Mouse (Mus musculus) forelimb bud, embryonic 11.5 days (tissue): ENCODE measurements around the gene Nrip2.

ENCODE experiments used
- DNase-seq: peaks from one replicate; pipeline ENCODE4 v3.0.0-alpha.2; 2012; ENCODE audit warnings: low read depth, low spot score

Gene Nrip2

DNA sequence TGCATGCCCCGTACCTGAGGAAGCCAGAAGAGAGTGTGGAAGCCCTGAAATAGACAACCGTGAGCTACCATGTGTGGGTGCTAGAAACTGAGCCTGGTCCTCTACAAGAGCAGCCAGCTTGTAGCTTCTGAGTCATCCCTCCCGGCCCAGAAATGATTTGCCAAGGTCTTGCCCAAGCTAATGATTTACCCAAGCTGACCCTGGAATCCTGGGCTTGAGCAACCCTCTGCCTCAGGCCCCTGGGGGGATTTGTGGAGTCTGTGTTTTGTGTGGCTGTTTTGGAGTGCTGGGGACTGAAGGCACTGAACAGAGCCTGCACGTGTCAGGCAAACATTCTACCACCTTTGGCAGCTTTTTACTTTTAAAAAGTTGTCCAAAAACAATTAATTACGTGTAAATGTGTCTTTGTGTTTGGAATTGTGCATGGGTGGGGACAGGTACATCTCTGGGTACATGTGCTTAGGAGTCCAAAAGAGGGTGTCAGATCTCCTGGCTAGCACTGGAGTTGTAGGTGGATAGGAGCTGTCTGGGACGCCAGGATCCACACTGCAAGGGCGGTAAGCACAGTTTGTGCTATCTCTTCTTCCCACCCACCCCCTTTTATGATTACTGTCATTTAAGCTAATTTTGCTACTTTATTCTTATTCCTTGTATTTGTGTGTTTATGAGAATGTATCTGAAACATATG, 1.4 kb upstream of the Nrip2 start:
- no peak for DNase-seq

DNA sequence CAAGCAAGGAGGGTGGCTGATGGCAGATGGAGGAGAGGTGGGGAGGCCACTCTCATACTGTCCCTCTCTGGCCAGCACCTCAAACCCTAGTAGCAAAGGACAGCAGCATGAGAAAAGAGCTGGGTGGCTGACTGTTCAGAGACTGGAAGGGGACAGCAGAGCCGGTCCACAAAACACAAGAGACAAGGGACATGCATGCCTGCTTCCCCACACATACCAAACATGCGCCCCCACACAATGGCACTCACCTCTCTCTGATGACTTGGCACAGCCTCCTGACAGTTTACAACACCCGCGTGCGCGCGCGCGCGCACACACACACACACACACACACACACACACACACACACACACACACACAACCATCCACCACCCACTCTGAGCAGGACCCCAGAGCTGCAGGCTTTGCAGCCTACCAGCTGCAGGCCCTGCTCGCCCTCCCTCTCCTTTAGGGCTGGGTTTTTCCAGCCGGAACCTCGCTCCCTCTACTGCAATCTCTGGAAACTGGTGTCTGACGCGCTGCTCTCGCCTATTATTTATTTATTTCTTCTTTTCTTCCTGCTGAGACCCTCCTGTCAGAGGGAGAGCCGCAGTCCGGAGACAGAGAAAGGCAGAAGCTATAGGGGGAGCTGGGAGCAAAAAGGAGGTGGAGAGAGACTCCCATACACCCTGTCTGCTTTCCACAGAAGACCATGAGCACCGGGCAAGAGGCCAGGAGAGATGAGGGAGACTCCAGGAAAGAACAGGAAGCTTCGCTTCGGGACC, 507 bp downstream of the Nrip2 start:
- DNase-seq: no peak

- DNase-seq: no peak
Observed at GRCm38 (mm10) chr6:128404708-128405107, 5.6 kb downstream of the Nrip2 start.

DNA sequence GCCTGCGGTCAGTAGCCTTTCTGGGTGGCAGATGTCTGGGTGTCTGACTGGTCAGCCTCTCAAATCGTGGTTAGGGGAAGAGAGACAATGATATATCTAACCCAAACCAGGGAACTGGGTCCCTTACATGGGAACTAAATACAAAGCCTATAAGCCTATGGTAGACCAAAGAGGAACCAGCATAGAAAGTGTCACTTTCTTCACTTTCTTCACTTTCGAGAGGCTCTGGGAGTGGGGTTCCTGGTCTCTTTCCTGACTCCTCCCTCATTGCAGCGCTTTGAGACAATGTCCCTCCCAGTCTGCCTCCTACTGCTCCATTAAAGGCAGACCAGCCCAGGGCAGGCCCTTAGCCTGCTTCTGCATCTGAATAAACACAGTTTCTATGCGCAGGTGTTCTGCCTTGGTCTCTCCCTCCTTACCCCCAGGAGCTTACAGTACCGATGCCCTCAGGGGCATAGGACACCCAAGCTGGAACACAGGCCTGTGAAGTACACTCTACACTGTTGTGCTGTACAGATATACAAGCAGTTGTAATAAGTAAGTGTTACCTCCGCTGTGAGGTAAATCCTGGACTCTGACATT, 9.5 kb downstream of the Nrip2 start:
- DNase-seq: no peak

- no peak for DNase-seq
Observed at GRCm38 (mm10) chr6:128410305-128410704, 11.2 kb downstream of the Nrip2 start.

- peak; percentile 74 for DNase-seq
Observed at GRCm38 (mm10) chr6:128411115-128411514, 12.0 kb downstream of the Nrip2 start.

- DNase-seq: no peak
Observed at GRCm38 (mm10) chr6:128416169-128416568, 17.1 kb downstream of the Nrip2 start.

DNA sequence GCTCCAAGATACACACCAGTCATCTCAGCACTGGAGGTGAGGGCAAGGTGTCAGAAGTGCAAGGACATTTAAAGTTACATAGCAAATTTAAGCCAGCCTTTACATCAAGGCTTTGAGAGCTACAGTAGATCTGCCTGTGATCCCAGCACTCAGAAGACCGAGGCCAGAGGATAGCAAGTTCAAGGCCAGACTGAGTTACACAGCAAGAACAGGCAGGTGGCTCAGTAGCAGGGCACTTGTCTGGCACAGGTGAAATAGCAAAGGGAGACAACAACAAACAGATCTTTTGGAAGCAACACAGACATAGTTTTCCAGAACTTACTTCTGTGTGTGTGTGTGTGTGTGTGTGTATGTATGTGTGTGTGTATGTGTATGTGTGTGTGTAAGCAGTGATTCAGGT, 19.0 kb downstream of the Nrip2 start:
- no peak for DNase-seq

- no peak for DNase-seq
Observed at GRCm38 (mm10) chr6:128421036-128421435, 21.9 kb downstream of the Nrip2 start.

GRCm38 (mm10) chr6:128421480-128421879, 22.4 kb downstream of the Nrip2 start:
- no peak for DNase-seq

DNA sequence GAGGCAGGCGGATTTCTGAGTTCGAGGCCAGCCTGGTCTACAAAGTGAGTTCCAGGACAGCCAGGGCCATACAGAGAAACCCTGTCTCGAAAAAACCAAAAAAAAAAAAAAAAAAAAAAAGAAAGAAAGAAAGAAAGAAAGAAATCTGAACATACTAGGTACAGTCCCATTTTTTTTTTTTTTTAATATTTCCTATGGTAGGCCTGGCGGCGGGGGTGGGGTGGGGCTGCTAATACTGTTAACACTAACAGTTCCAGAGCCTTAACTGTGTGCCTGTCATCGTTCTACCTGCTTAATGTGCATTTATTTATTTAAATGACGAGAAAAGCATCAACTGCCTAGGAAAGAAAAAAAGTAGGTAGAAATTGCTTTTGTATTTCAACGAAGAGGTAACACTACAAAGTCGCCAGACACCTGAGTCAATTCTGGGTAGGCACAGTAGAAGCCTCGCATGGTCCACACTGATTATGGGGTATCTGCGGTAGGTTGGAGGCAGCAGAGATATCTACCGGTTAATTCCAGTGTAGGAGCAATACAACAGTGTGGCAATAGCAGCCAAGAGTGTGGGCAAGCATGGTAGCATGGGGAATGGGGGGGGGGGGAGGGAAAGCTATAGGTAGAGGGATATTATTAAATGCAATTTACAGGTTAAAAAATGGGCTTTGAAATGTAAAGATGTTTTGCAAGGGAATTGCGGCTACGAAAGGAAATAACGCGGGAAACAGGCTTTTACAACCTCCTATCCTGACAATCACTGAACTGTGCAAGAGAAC, 24.6 kb downstream of the Nrip2 start:
- no peak for DNase-seq

- peak; percentile 97 for DNase-seq
Observed at GRCm38 (mm10) chr6:128424269-128425019, 25.3 kb downstream of the Nrip2 start, which contains the start of gene Itfg2. Gene Itfg2 (minus strand): TSS chr6:128424931.

GRCm38 (mm10) chr6:128425046-128425445, 25.9 kb downstream of the Nrip2 start:
- no peak for DNase-seq

DNA sequence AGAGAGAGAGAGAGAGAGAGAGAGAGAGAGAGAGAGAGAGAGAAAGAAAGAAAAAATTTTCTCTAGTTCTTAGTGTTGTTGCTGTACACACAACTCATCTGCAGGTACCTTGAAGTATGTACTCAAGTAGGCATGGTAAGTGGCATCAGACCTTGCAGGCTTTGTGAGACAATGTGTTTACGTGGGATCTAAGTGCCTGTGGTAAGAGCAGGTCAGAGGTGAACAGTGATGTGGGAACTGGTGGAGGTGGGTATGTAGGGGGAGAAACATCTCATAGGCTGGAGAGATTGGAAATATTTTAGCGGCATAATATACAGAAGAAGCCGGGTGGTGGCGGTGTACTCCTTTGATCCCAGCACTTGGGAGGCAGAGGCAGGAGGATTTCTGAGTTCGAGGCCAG, 28.5 kb downstream of the Nrip2 start:
- no peak for DNase-seq

DNA sequence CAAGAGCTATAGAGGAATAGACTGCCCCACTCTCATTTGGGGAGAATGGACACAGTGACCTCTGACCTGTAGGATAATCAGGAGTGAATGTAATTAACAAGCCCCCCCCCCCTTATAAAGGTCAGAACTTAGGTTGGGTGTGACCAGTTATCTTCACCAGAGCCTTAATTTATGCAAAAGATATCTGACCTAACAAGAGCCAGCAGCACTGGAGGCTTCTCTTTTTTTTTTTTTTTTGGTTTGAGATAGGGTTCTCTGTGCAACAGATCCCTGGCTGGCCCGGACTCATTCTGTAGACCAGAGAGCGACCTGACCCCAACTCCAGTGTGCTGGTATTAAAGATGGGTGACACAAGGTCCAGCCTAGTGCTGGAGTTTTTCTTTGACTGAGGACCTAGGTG, 30.2 kb downstream of the Nrip2 start:
- DNase-seq: no peak

DNA sequence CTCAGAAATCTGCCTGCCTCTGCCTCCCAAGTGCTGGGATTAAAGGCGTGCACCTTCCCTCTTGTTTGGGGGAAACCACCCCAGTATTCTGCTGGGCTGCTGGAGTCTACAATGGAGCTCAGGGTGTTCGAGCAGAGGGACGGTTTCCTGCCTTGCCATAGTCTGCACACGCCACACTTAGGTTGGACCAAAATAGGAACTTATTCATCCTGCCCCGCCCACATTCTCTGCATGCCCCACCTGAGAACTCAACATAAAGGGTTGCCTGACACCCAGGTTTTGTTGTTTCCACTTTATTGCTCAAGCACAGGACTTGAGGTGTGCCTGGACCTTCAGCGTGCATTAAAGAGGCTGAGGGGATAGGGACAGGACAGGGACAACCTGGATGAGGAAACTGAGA, 30.7 kb downstream of the Nrip2 start:
- DNase-seq: no peak

DNA sequence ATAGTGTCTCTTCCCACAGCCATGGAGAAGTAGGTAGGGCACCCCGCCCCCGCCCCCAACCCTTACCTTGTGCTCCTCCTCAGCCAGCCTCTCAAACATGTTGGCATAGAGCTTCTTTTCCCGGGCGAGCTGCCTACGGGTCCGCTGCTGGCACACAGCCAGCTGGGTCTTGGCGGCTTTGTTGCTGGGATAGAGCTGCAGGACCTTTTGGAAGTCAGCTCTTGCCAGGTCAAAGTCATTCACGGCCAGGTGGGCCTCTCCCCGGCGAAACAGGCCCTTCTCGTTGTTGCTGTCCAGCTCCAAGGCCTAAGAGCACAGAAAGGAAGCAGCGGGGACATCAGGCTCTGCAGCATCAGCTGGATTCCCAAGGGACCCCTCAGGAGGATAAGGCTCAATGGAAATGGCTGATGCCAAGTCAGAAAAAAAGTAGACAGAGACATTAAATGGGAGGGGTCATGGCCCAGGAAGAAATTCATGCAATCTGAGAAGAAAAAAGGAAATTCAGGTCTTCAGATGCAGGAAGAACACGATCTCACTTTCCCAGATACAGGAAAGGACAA, 33.3 kb downstream of the Nrip2 start:
- DNase-seq: no peak

GRCm38 (mm10) chr6:128433566-128433965, 34.5 kb downstream of the Nrip2 start:
- DNase-seq: no peak

DNA sequence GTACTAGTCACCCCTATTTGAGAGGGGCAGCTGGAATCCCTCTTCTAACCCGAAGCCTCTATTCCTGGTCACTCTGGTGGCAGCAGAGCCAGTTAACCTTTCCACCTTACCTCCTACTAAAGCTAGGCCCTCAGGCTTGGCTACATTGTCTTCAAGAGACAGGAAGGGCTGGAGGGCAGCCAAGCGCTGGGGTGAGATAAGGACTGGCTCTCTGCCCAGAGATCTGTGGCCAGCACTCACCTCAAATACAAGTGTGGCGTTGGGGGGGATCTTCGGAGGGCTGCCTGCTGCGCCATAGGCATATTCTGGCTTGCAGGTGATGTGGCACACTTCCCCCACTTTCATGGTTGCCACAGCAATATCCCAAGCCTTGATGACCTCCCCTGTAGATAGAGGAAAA, 36.4 kb downstream of the Nrip2 start:
- DNase-seq: no peak

GRCm38 (mm10) chr6:128436356-128437005, 37.4 kb downstream of the Nrip2 start:
- no peak for DNase-seq
